Mouse (Mus musculus) embryonic facial prominence, embryonic 13.5 days (tissue): Measurements from ENCODE around the gene Ccdc97. TPM values are rescaled to one million over a fixed set of nuclear protein-coding genes. Genes with fewer than 3 reads are reported as not detected.

Experiments used
- ATAC-seq: fragments of 200-750 bp; cut with Nextera tagmentation; 2 replicates; pipeline ENCODE4 v1.8.0; 2017; ENCODE audit warnings: low read depth; ENCODE audit not compliant: insufficient number of reproducible peaks, insufficient read depth, low FRiP score, low TSS enrichment
- H3K27ac ChIP-seq: fragments of 300-500 bp; sonication (generic); 2 replicates; pipeline ENCODE4 v1.5.1; 2015; ENCODE audit warnings: moderate library complexity, mild to moderate bottlenecking, inconsistent platforms
- H3K27me3 ChIP-seq: fragments of 300-500 bp; sonication (generic); 2 replicates; pipeline ENCODE4 v1.6.1; 2015; ENCODE audit warnings: mild to moderate bottlenecking, inconsistent platforms
- H3K36me3 ChIP-seq: fragments of 300-500 bp; sonication (generic); 2 replicates; pipeline ENCODE4 v1.6.1; 2015; ENCODE audit warnings: mild to moderate bottlenecking, inconsistent platforms
- H3K4me1 ChIP-seq: fragments of 300-500 bp; sonication (generic); 2 replicates; pipeline ENCODE4 v1.6.1; 2015; ENCODE audit warnings: inconsistent platforms
- H3K4me2 ChIP-seq: fragments of 300-500 bp; sonication (generic); 2 replicates; pipeline ENCODE4 v1.6.1; 2015; ENCODE audit warnings: moderate library complexity, mild to moderate bottlenecking, inconsistent platforms
- H3K4me3 ChIP-seq: fragments of 300-500 bp; sonication (generic); 2 replicates; pipeline ENCODE4 v1.5.1; 2015; ENCODE audit warnings: mild to moderate bottlenecking, inconsistent platforms
- H3K9ac ChIP-seq: fragments of 300-500 bp; sonication (generic); 2 replicates; pipeline ENCODE4 v1.6.1; 2015; ENCODE audit warnings: mild to moderate bottlenecking, inconsistent platforms
- H3K9me3 ChIP-seq: fragments of 300-500 bp; sonication (generic); 2 replicates; pipeline ENCODE4 v1.6.1; 2016; ENCODE audit warnings: inconsistent platforms
- WGBS: fragments of 180-500 bp; shearing (Covaris S2); methylation state at CpG from one replicate; pipeline ENCODE4 v1.1.7; 2015; ENCODE audit warnings: mixed read lengths; 5-methylcytosine and 5-hydroxymethylcytosine counted together
- polyA plus RNA-seq: library from polyadenylated mRNA; unstranded; fragments of >200 nt; fragmentation: Nextera tagmentation; extraction: Ambion mirVana; gene quantifications from 2 replicates; pipeline ENCODE4 v1.2.1, GENCODE M21; 2015

Gene Ccdc97
- polyA plus RNA-seq, 1 experiment from 2014 or later, result 26.3 TPM

DNA sequence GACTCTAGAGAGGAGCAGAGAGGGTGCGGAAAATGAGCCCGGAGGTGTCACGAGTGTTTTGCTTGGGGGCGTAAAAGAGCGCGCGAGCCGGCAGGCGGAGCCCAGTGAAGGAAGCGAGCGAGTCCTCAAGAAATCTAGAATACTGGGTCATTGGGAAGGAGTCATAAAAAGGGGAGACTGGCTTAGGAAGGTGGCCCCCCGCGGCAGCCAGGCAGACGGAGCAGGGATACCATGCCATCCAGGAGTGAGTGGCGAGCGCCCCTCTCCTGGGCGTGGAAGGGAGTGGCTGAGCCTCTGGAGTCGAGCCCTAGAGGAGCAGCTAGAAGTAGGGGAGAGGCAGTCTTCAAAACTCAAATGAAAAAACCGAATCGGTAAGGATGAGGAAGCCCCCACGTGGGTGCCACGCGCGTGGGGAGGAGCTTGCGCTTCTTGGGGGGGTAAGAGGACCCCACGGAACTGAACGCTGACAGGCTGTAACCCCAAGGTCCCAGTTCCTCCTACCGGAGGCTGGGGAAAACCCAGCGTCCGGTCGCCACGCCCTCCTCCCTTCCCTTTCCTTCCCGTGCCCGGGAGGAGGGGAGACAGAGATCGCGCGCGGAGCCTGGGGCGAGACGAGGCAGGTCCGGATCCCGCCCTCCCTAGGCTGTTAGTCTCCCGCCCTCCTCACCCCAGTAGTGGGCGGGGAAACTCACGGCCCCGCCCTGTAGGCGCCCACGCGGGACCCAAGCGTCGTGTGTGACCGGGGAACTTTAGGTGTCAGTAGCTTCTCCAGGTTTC, 29.9 kb downstream of the Ccdc97 start:
- H3K4me2 ChIP-seq, result peak overlapping the region; percentile 88
- no peaks in the 10 kb centered on the region for H3K9me3 ChIP-seq
- ATAC-seq, result no peak
- no peak overlapping the region for H3K27ac ChIP-seq
- under 1% methylated on average over 50 of the region's 52 CpGs for WGBS
- H3K4me3 ChIP-seq, result peak overlapping the region; percentile 65
- peaks cover 55% of the 10 kb centered on the region for H3K27me3 ChIP-seq
- peak overlapping the region; percentile 80 for H3K9ac ChIP-seq
- H3K36me3 ChIP-seq, result peaks cover 14% of the 10 kb centered on the region
- H3K4me1 ChIP-seq, result peaks cover 39% of the 10 kb centered on the region

DNA sequence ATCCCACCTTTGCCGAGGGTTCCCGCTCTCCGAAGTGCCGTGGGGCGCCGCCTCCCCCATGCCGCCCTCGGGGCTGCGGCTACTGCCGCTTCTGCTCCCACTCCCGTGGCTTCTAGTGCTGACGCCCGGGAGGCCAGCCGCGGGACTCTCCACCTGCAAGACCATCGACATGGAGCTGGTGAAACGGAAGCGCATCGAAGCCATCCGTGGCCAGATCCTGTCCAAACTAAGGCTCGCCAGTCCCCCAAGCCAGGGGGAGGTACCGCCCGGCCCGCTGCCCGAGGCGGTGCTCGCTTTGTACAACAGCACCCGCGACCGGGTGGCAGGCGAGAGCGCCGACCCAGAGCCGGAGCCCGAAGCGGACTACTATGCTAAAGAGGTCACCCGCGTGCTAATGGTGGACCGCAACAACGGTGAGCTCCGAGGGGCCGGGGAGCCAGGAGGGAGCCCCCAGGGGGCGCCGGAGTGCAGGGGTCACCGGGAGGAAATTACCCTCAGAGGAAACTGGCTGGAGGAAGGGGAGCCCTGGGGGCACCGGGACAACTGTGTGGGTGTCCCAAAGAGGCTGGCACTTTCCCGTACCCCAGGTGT, 31.0 kb downstream of the Ccdc97 start:
- under 1% methylated on average over 47 of the region's 47 CpGs for WGBS
- H3K4me3 ChIP-seq, result peak overlapping the region; percentile 65
- ATAC-seq, result no peak
- no peaks in the 10 kb centered on the region for H3K9me3 ChIP-seq
- no peak overlapping the region for H3K27ac ChIP-seq
- H3K36me3 ChIP-seq, result peaks cover 14% of the 10 kb centered on the region
- H3K4me1 ChIP-seq, result peaks cover 41% of the 10 kb centered on the region
- H3K27me3 ChIP-seq, result peaks cover 55% of the 10 kb centered on the region
- peak overlapping the region; percentile 88 for H3K4me2 ChIP-seq
- peak overlapping the region; percentile 80 for H3K9ac ChIP-seq

DNA sequence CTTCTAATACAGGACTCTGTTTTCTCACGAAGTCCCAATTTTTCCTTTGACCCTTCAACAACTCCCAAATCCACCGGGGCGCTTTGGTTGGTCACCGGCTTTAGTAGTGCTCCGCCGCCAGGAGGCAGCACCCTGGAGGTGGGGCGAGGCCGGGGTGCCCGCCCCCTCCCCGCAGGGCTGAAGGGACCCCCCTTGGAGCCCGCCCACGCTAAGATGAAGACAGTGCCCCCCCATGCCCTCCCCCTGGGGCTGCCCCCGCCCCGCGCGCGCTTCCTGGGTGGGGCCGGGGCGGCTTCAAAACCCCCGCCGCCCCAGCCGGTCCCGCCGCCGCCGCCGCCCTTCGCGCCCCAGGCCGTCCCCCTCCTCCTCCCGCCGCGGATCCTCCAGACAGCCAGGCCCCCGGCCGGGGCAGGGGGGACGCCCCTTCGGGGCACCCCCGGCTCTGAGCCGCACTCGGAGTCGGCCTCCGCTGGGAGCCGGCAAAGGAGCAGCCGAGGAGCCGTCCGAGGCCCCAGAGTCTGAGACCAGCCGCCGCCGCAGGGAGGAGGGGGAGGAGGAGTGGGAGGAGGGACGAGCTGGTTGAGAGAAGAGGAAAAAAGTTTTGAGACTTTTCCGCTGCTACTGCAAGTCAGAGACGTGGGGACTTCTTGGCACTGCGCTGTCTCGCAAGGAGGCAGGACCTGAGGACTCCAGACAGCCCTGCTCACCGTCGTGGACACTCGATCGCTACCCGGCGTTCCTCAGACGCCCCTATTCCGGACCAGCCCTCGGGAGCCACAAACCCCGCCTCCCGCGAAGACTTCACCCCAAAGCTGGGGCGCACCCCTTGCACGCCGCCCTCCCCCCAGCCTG, 32.0 kb downstream of the Ccdc97 start, which contains the start of gene Tgfb1:
Gene Tgfb1, plus strand, starts transcription at position 323 of the 852 bp plus-strand sequence.
- Histone ChIP-seq H3K9me3 (no peaks in the 10 kb centered on the region), H3K4me1 (peaks cover 41% of the 10 kb centered on the region), H3K4me2 (peak within 1 kb of the TSS; percentile 88), H3K27me3 (peaks cover 55% of the 10 kb centered on the region), H3K4me3 (peak within 1 kb of the TSS; percentile 65), H3K36me3 (peaks cover 8% of the 10 kb centered on the region; the same call in 1 of the 2 replicates), H3K27ac (peak within 1 kb of the TSS; percentile 85), H3K9ac (peak within 1 kb of the TSS; percentile 80)
- WGBS, result under 1% methylated on average over 59 of the region's 69 CpGs
- peak; percentile 34 for ATAC-seq

DNA sequence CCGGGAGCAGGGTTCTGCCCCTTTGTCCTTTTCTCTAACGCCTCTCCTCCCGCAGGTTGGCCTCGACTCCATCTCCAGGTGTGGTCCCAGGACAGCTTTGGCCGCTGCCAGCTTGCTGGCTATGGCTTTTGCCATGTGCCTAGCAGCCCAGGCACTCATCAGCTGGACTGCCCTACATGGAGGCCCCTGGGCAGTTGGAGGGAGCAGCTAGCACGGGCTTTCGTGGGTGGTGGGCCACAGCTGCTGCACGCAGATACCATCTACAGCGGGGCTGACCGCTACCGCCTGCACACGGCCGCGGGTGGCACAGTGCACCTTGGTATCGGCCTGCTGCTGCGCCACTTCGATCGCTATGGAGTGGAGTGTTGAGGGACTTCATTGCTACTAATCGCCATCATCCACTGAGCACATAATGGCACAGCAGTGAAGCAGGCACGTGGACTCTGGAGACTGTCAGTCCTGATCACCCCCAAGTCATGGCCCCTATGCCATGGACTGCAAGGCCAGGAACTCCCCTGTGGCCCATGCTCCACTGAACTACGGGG, 32.9 kb downstream of the Ccdc97 start:
- peaks cover 50% of the 10 kb centered on the region for H3K27me3 ChIP-seq

DNA sequence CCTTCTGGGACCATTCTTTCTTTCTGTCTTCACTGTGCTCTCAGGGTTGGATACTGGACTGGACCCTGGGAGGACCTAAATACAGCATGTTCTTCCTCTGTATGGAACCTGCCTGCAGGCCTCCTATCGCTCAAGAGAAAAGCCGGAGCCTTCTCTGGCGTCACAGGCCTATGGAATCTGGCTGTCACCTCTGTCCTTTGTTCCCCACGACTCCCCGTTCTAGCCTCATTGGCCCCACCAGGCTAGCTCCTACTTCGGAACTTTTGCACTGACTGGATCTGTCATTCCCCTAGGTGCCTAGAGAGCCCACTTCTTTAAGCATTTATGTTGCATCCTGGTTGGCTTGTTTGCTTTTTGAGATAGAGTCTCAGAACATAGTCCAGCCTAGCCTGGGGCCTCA, 34.2 kb downstream of the Ccdc97 start:
- H3K4me2 ChIP-seq, result no peak overlapping the region
- ATAC-seq, result no peak
- H3K9me3 ChIP-seq, result no peaks in the 10 kb centered on the region
- H3K4me1 ChIP-seq, result peaks cover 53% of the 10 kb centered on the region
- H3K36me3 ChIP-seq, result peaks cover 6% of the 10 kb centered on the region; the same call in 1 of the 2 replicates
- no peak overlapping the region for H3K4me3 ChIP-seq
- H3K27me3 ChIP-seq, result peaks cover 40% of the 10 kb centered on the region
- 80% methylated on average over 6 of the region's 6 CpGs for WGBS
- H3K27ac ChIP-seq, result peak overlapping the region; percentile 35
- no peak overlapping the region for H3K9ac ChIP-seq

More for the DNA sequence above, 32.9 kb downstream of the Ccdc97 start:
- no peak for ATAC-seq
- peak overlapping the region; percentile 65 for H3K4me3 ChIP-seq
- no peaks in the 10 kb centered on the region for H3K9me3 ChIP-seq
- 67% methylated on average over 21 of the region's 21 CpGs for WGBS
- peak overlapping the region; percentile 88 for H3K4me2 ChIP-seq
- H3K27ac ChIP-seq, result peak overlapping the region; percentile 85; the same call in 1 of the 2 replicates
- no peak overlapping the region for H3K9ac ChIP-seq
- peaks cover 46% of the 10 kb centered on the region for H3K4me1 ChIP-seq
- peaks cover 6% of the 10 kb centered on the region; the same call in 1 of the 2 replicates for H3K36me3 ChIP-seq

DNA sequence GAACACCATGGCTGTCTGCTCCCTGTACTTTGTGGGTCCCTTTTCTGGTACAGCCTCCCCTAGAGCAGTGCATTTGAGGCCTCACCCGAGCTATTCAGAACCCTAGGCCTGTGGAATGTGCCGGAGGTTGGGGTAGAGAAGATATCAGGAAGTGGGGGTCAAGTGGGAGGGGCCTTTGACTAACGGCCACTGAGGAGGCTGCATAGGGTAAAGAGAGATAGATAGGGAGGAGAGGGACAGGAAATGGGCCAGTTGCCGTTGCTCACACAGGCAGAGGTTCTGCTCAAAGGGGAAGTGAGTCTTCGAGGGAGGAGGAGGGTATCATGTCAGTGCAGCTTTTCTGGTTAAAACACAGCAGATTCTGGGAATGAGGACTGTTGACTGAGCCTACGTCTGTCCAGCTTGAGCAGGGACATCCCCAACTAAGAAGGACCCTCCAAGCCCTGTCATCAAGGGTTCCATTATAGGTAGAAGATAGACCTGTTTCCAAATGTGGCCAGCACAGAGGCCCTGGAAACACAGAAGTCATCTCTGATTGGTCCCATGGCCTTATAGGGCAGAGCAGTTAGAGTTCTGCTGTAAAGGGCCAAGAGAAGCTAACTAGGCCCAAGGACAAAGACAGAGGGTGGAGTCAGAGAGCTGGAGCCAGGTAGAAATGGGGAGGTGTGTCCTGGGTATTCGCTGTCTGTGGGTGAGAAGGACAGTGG, 35.3 kb downstream of the Ccdc97 start:
- 66% methylated on average over 7 of the region's 7 CpGs for WGBS
- no peak for ATAC-seq
- H3K27me3 ChIP-seq, result peaks cover 38% of the 10 kb centered on the region
- H3K4me3 ChIP-seq, result no peak overlapping the region
- H3K36me3 ChIP-seq, result peaks cover 6% of the 10 kb centered on the region; the same call in 1 of the 2 replicates
- H3K4me1 ChIP-seq, result peaks cover 44% of the 10 kb centered on the region
- H3K9ac ChIP-seq, result no peak overlapping the region
- no peak overlapping the region for H3K4me2 ChIP-seq
- no peaks in the 10 kb centered on the region for H3K9me3 ChIP-seq
- H3K27ac ChIP-seq, result no peak overlapping the region

DNA sequence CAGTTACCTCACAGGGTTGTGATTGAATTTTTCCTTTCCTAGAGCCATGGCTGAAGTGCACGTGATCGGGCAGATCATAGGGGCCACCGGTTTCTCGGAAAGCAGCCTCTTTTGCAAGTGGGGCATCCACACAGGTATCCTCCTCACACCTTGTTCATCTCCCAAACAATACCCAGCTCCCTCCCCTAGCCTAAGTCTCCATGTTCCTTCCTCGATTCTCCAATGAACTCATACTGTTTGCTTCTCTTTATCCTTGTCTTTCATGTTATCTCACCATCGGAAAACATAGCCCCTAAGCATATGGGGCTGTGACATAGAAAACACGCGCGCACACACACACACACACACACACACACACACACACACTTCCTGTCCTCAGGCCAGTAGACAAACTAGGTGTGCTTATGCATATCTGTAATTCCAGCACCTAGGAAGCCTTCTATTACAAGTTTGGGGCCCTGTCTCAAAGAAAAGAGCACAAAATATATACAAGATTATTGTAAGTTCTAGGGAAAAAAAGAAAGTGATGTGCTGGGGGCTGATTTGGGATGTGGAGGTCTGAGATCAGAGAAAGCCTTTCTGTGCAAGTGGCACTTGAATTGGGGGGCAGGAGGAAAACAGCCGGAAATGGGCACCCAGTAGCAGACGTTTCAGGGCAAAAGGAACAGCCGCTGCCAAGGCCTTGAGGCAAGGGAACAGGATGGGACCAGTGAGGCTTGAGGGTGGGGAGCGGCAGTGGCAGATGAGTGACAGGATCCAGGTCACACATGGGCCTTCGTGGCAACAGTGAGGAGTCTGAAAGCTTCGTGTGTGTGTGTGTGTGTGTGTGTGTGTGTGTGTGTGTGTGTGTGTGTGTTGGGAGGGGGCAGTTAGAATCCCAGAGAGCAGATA, 37.3 kb downstream of the Ccdc97 start:
- peak overlapping the region; percentile 71 for H3K4me2 ChIP-seq
- H3K4me3 ChIP-seq, result peak overlapping the region; percentile 64
- 57% methylated on average over 14 of the region's 15 CpGs for WGBS
- peaks cover 30% of the 10 kb centered on the region for H3K27me3 ChIP-seq
- peak overlapping the region; percentile 73; the same call in 1 of the 2 replicates for H3K9ac ChIP-seq
- peaks cover 6% of the 10 kb centered on the region; the same call in 1 of the 2 replicates for H3K36me3 ChIP-seq
- peaks cover 31% of the 10 kb centered on the region for H3K4me1 ChIP-seq
- H3K27ac ChIP-seq, result no peak overlapping the region
- no peaks in the 10 kb centered on the region for H3K9me3 ChIP-seq
- no peak; the same call in 1 of the 2 replicates for ATAC-seq

DNA sequence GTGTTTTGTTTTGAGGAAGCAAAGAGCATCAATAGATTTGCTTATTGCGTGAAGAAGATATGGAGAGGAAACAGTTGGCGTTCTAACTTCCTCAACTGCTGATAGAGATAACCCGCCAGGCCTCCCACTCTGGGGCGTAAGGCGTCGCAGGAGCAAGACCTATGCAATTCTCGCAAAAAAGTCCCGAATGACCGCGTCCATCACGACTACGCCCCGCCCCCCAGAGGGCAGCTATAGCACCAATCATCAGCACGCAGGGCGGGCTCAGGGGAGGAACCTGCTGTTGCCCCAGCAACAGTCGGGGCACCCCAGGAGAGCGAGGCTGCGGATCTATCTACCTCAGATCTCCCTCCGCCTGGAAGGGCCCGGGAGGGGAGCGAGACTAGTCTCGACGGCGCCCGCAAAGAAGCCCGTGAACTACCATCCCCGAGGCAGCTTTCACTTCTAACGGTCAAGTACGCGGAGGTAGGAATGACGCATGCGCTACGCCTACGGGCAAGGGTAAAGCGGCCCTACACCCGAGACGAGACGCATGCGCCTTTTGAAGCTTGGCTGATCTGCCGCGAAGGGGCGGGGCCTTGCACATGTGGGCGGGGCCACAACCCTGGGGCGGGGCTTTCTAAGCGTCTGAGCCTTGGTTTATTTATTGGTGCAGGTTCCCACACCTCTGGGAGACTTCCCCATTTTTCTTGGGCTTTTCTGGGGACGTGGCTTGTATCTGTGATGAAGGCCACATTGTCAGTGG, 38.2 kb downstream of the Ccdc97 start, which contains the start of gene B9d2:
Gene B9d2, plus strand, starts transcription at position 267 of the 745 bp plus-strand sequence.
- Histone ChIP-seq H3K36me3 (0 out of 2 replicates have a peak, but pooled peaks cover 3% of the 10 kb centered on the region), H3K9ac (peak within 1 kb of the TSS; percentile 73), H3K4me1 (peaks cover 27% of the 10 kb centered on the region), H3K9me3 (no peaks in the 10 kb centered on the region), H3K4me2 (peak within 1 kb of the TSS; percentile 71), H3K27me3 (peaks cover 29% of the 10 kb centered on the region), H3K27ac (peak within 1 kb of the TSS; percentile 93), H3K4me3 (peak within 1 kb of the TSS; percentile 64)
- WGBS, result under 1% methylated on average over 46 of the region's 46 CpGs
- peak; percentile 91 for ATAC-seq

DNA sequence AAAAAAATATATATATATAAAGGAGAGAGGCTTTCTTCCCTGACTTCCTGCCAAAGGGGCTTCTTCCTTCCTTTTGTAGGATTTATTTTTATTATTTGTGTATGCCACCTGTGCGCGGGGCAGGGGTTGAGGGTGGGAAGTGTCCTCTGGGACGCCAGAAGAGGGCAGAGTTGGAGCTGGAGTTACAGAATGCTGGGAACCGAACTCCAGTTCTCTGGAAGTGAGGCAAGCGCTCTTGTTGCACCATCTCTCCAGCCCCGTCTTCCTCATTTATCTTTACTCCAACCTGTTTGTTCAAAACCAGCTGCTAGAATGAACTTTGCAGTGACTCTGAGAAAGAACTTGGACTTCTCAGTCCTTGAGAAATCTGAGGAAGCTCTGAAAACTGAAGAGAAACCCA, 38.9 kb downstream of the Ccdc97 start:
- WGBS, result 6% methylated on average over 6 of the region's 6 CpGs
- H3K4me2 ChIP-seq, result peak overlapping the region; percentile 71
- no peak for ATAC-seq
- no peaks in the 10 kb centered on the region for H3K9me3 ChIP-seq
- peak overlapping the region; percentile 64 for H3K4me3 ChIP-seq
- 0 out of 2 replicates have a peak, but pooled peaks cover 3% of the 10 kb centered on the region for H3K36me3 ChIP-seq
- peaks cover 33% of the 10 kb centered on the region for H3K27me3 ChIP-seq
- no peak overlapping the region for H3K27ac ChIP-seq
- H3K9ac ChIP-seq, result peak overlapping the region; percentile 73; the same call in 1 of the 2 replicates
- peaks cover 26% of the 10 kb centered on the region for H3K4me1 ChIP-seq
